8 mouse cellular contexts compared by ENCODE assay signal in the genomic region with DNA sequence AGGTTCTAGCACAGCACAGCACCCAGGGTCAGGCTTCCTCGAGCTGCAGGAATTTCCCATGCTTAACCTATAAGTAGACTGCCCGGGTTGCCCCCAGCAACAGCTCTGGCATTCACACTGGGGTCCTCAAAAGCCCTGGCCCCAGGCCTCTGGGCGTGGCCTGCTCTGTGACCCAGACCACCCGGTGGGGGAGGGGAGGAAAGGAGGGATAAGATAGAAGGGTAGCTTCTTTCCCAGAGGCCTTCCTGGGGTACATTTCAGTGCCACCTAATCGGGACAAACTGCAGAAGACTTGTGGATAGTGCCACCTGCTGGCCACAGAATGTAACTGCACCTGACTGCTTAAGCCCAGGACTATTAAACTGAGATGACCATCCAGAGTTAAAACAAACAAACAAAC. TPM values are rescaled to one million over a fixed set of nuclear protein-coding genes. Genes with fewer than 3 reads are reported as not detected.
A peak's percentile ranks its signal among the peaks of the same experiment; 100 is the strongest.
DNase-seq lines count a peak whose midpoint lies in the region; ATAC-seq and TF ChIP-seq lines count a peak whose summit lies in the region.

No protein-coding gene starts in this region.

- DNase-seq in 3134 (ENCODE audit: extremely low read depth, insufficient read length, low spot score) (peak; percentile 66), MN1 (ENCODE audit: low spot score) (peak; percentile 79)
- peak; percentile 81 to 84 for DNase-seq in cerebellum, postnatal 10 days
- DNase-seq in gastrocnemius, adult 2 months: peak; percentile 59
- DNase-seq in natural killer cell, adult 2 months (ENCODE audit: low spot score in 2 of 2): peak; percentile 32 to 50
- DNase-seq in testis, postnatal 10 days (ENCODE audit: low spot score): peak; percentile 84

- intact Hi-C loops in gastrocnemius, adult 2 months (cut with DNase I): loop anchor here (2.0 kb wide), 2 partner anchors 248 to 316 kb away; no protein-coding TSS in a partner anchor

- no peak overlapping the region for H3K4me2 ChIP-seq in intestine, postnatal 0 days (replicated peaks; ENCODE audit: low read depth)
- H3K4me2 ChIP-seq in liver, embryonic 12.5 days: no peak overlapping the region

- H3K36me3 ChIP-seq in intestine, postnatal 0 days (ENCODE audit: control insufficient read depth, insufficient read depth): no peaks in the 10 kb centered on the region
- no peaks in the 10 kb centered on the region for H3K36me3 ChIP-seq in liver, embryonic 12.5 days

- no peak overlapping the region for H3K9ac ChIP-seq in intestine, postnatal 0 days (ENCODE audit: low read depth, low read length)
- no peak overlapping the region for H3K9ac ChIP-seq in liver, embryonic 12.5 days

- H3K27ac ChIP-seq in gastrocnemius, adult 2 months: no peak overlapping the region
- no peak overlapping the region for H3K27ac ChIP-seq in intestine, postnatal 0 days (ENCODE audit: low read depth, low read length)
- H3K27ac ChIP-seq in liver, embryonic 12.5 days: no peak overlapping the region

- 4% methylated on average over 5 of the region's 5 CpGs for WGBS in intestine, postnatal 0 days
- whole genome bisulfite sequencing in liver, embryonic 12.5 days (ENCODE audit: insufficient replicate concordance): 12% methylated on average over 5 of the region's 5 CpGs

- peak; percentile 94 for TF ChIP-seq CTCF in gastrocnemius, adult 2 months (IDR thresholded peaks at IDR 0.05)
- peak; percentile 92 for TF ChIP-seq CTCF in intestine, postnatal 0 days (IDR thresholded peaks at IDR 0.05; ENCODE audit: low read depth)

- H3K27me3 ChIP-seq in intestine, postnatal 0 days (replicated peaks; ENCODE audit: control insufficient read depth, insufficient read depth, low read length): peaks cover 53% of the 10 kb centered on the region
- H3K27me3 ChIP-seq in liver, embryonic 12.5 days (replicated peaks): peaks cover 68% of the 10 kb centered on the region

- no peaks in the 10 kb centered on the region for H3K4me1 ChIP-seq in intestine, postnatal 0 days (replicated peaks; ENCODE audit: control insufficient read depth, insufficient read depth, low read length)
- H3K4me1 ChIP-seq in liver, embryonic 12.5 days: 0 out of 2 replicates have a peak, but pooled peaks cover 3% of the 10 kb centered on the region

- no peak overlapping the region for H3K4me3 ChIP-seq in gastrocnemius, adult 2 months
- no peak overlapping the region for H3K4me3 ChIP-seq in intestine, postnatal 0 days (ENCODE audit: low read depth, low read length)
- H3K4me3 ChIP-seq in liver, embryonic 12.5 days: no peak overlapping the region

- ATAC-seq in intestine, postnatal 0 days: peak; percentile 48; the same call in 1 of the 2 replicates
- ATAC-seq in liver, embryonic 12.5 days: peak; percentile 22

- no peaks in the 10 kb centered on the region for H3K9me3 ChIP-seq in intestine, postnatal 0 days (ENCODE audit: control insufficient read depth)
- H3K9me3 ChIP-seq in liver, embryonic 12.5 days (replicated peaks): no peaks in the 10 kb centered on the region

RNA-seq across cellular contexts. Expression of a gene that starts 4.7 kb away (rescaled TPM):
- not detected for total RNA-seq in gastrocnemius, adult 2 months (2021)
- polyA plus RNA-seq in intestine, postnatal 0 days (2015; fragmentation: Nextera tagmentation; extraction: Ambion mirVana): not detected in 2 replicates
- not detected in 2 replicates for polyA plus RNA-seq in liver, embryonic 12.5 days (2016; fragmentation: Nextera tagmentation; extraction: Ambion mirVana)

RNA-seq across cellular contexts. Expression of a gene that starts 6.8 kb away (rescaled TPM):
- 1 to 10 TPM; 6.1 to 7.7 TPM for total RNA-seq in gastrocnemius, adult 2 months (2021)
- polyA plus RNA-seq in intestine, postnatal 0 days (2015; fragmentation: Nextera tagmentation; extraction: Ambion mirVana): 20.5 and 22.2 TPM in 2 replicates
- 5.4 and 6.1 TPM in 2 replicates for polyA plus RNA-seq in liver, embryonic 12.5 days (2016; fragmentation: Nextera tagmentation; extraction: Ambion mirVana)
